Mouse (Mus musculus): ENCODE results near the gene Lrrn4cl. TPM values are rescaled to one million over a fixed set of nuclear protein-coding genes. Genes with fewer than 3 reads are reported as not detected.

Lrrn4cl gene
- total RNA-seq, 2 experiments from 2014 or later: 0.42 to 0.68 TPM

Small RNA genes lying within 50 kb of the gene (microRNA-seq; reads per million reads assigned to microRNA genes)
- gene Mir5136: 0 to 0.20 reads per million in 2 experiments

Other genes starting within 250 kb of the Lrrn4cl start
- gene Slc22a6, start 232.7 kb upstream of the Lrrn4cl start, total RNA-seq (2021): 1 to 10 TPM; 1.6 to 2.1 TPM
- 100 to 1,000 TPM; 178 to 184 TPM for gene Chrm1, start 187.0 kb upstream of the Lrrn4cl start, total RNA-seq (2021)
- gene Slc3a2, start 127.4 kb upstream of the Lrrn4cl start, total RNA-seq (2021): 100 to 1,000 TPM; 145 to 153 TPM
- gene Wdr74, start 114.9 kb upstream of the Lrrn4cl start, total RNA-seq (2021): 10 to 100 TPM; 53.0 to 55.2 TPM
- 1 to 10 TPM; 1.9 to 2.1 TPM for gene 1700092M07Rik, start 110.0 kb upstream of the Lrrn4cl start, total RNA-seq (2021)
- gene Stx5a, start 109.4 kb upstream of the Lrrn4cl start, total RNA-seq (2021): 10 to 100 TPM; 59.5 to 63.6 TPM
- gene Nxf1, start 93.7 kb upstream of the Lrrn4cl start, total RNA-seq (2021): 10 to 100 TPM; 94.5 to 95.3 TPM
- 10 to 100 TPM; 69.1 to 74.4 TPM for gene Tmem223, start 79.8 kb upstream of the Lrrn4cl start, total RNA-seq (2021)
- 1 to 10 TPM; 8.6 to 9.6 TPM for gene Tmem179b, start 76.3 kb upstream of the Lrrn4cl start, total RNA-seq (2021)
- 10 to 100 TPM; 12.8 to 13.8 TPM for gene Taf6l, start 64.4 kb upstream of the Lrrn4cl start, total RNA-seq (2021)
- 100 to 1,000 TPM; 106 to 111 TPM for gene Polr2g, start 52.2 kb upstream of the Lrrn4cl start, total RNA-seq (2021)
- gene Zbtb3, start 48.2 kb upstream of the Lrrn4cl start, total RNA-seq (2021): 1 to 10 TPM; 6.7 to 7.0 TPM
- 10 to 100 TPM; 39.9 to 41.1 TPM for gene Ttc9c, start 31.4 kb upstream of the Lrrn4cl start, total RNA-seq (2021)
- gene Hnrnpul2, start 30.8 kb upstream of the Lrrn4cl start, total RNA-seq (2021): 100 to 1,000 TPM; 120 to 125 TPM
- gene AC129217.1, start 21.0 kb upstream of the Lrrn4cl start, total RNA-seq (2021): not detected
- 10 to 100 TPM; 94.8 to 97.6 TPM for gene Bscl2, start 13.3 kb upstream of the Lrrn4cl start, total RNA-seq (2021)
- 100 to 1,000 TPM; 153 TPM for gene Gng3, start 11.6 kb upstream of the Lrrn4cl start, total RNA-seq (2021)
- gene Ubxn1, start 20.7 kb downstream of the Lrrn4cl start, total RNA-seq (2021): 100 to 1,000 TPM; 103 to 109 TPM
- gene Uqcc3, start 30.2 kb downstream of the Lrrn4cl start, total RNA-seq (2021): 10 to 100 TPM; 30.2 to 30.4 TPM
- 1 to 10 TPM; 4.6 to 7.6 TPM for gene Lbhd1, start 33.0 kb downstream of the Lrrn4cl start, total RNA-seq (2021)
- gene Gm49403, start 33.2 kb downstream of the Lrrn4cl start, total RNA-seq (2021): not detected
- 10 to 100 TPM; 24.2 to 30.3 TPM for gene 1810009A15Rik, start 38.1 kb downstream of the Lrrn4cl start, total RNA-seq (2021)
- 1 to 10 TPM; 2.4 to 5.1 TPM for gene Gm49416, start 38.2 kb downstream of the Lrrn4cl start, total RNA-seq (2021)
- gene Ints5, start 42.2 kb downstream of the Lrrn4cl start, total RNA-seq (2021): 10 to 100 TPM; 25.6 to 26.3 TPM
- 100 to 1,000 TPM; 104 to 112 TPM for gene Ganab, start 47.3 kb downstream of the Lrrn4cl start, total RNA-seq (2021)
- 100 to 1,000 TPM; 166 to 169 TPM for gene B3gat3, start 69.6 kb downstream of the Lrrn4cl start, total RNA-seq (2021)
- 1 to 10 TPM; 4.7 to 6.6 TPM for gene Rom1, start 78.6 kb downstream of the Lrrn4cl start, total RNA-seq (2021)
- 10 to 100 TPM in 1 of 2 experiments, 1 to 10 TPM in 1; 9.8 to 10.4 TPM for gene Eml3, start 78.8 kb downstream of the Lrrn4cl start, total RNA-seq (2021)
- 10 to 100 TPM; 51.6 to 53.4 TPM for gene Mta2, start 91.1 kb downstream of the Lrrn4cl start, total RNA-seq (2021)
- gene Tut1, start 103.1 kb downstream of the Lrrn4cl start, total RNA-seq (2021): 10 to 100 TPM; 21.9 to 22.5 TPM
- gene Eef1g, start 116.3 kb downstream of the Lrrn4cl start, total RNA-seq (2021): 100 to 1,000 TPM; 257 to 269 TPM
- gene Ahnak, start 138.5 kb downstream of the Lrrn4cl start, total RNA-seq (2021): 10 to 100 TPM; 18.1 to 19.9 TPM
- not detected for gene Scgb1a1, start 237.2 kb downstream of the Lrrn4cl start, total RNA-seq (2021)

Measured in layer of hippocampus, adult 18-20 months (tissue).